Mouse (Mus musculus) hindbrain, embryonic 16.5 days (tissue): ENCODE results near the gene Dhcr24. TPM values are rescaled to one million over a fixed set of nuclear protein-coding genes. Genes with fewer than 3 reads are reported as not detected.
A peak's percentile ranks its signal among the peaks of the same experiment; 100 is the strongest.

Source experiments
- ATAC-seq: fragments of 200-750 bp; cut with Nextera tagmentation; 2 replicates; pipeline ENCODE4 v1.8.0; 2017; ENCODE audit warnings: moderate TSS enrichment, moderate library complexity
- H3K27ac ChIP-seq: fragments of 300-500 bp; sonication (generic); 2 replicates; pipeline ENCODE4 v1.5.1; 2014; ENCODE audit warnings: low read depth, mild to moderate bottlenecking, control low read depth, low read length, moderate library complexity
- H3K27me3 ChIP-seq: fragments of 300-500 bp; sonication (generic); replicated peaks from 2 replicates; pipeline ENCODE4 v1.6.1; 2014; ENCODE audit warnings: low read length; ENCODE audit not compliant: control insufficient read depth, insufficient read depth
- H3K36me3 ChIP-seq: fragments of 300-500 bp; sonication (generic); 2 replicates; pipeline ENCODE4 v1.6.1; 2014; ENCODE audit warnings: mild to moderate bottlenecking, low read length, moderate library complexity, mixed read lengths; ENCODE audit not compliant: control insufficient read depth, insufficient read depth
- H3K4me1 ChIP-seq: fragments of 300-500 bp; sonication (generic); 2 replicates; pipeline ENCODE4 v1.6.1; 2014; ENCODE audit warnings: low read depth, low read length; ENCODE audit not compliant: control insufficient read depth, insufficient read depth
- H3K4me2 ChIP-seq: fragments of 300-500 bp; sonication (generic); 2 replicates; pipeline ENCODE4 v1.6.1; 2014; ENCODE audit warnings: mild to moderate bottlenecking, low read length, control low read depth, moderate library complexity
- H3K4me3 ChIP-seq: fragments of 300-500 bp; sonication (generic); 2 replicates; pipeline ENCODE4 v1.5.1; 2014; ENCODE audit warnings: mild to moderate bottlenecking, low read length, control low read depth, moderate library complexity
- H3K9ac ChIP-seq: fragments of 300-500 bp; sonication (generic); 2 replicates; pipeline ENCODE4 v1.6.1; 2014; ENCODE audit warnings: low read depth, mild to moderate bottlenecking, control low read depth, low read length, moderate library complexity
- H3K9me3 ChIP-seq: fragments of 300-500 bp; sonication (generic); 2 replicates; pipeline ENCODE4 v1.6.1; 2014; ENCODE audit warnings: mild to moderate bottlenecking, low read length, moderate library complexity; ENCODE audit not compliant: control insufficient read depth
- WGBS: fragments of 180-500 bp; shearing (Covaris S2); extraction: QIAGEN DNeasy Blood & Tissue Kit; methylation state at CpG from one replicate; pipeline ENCODE4 v1.1.7; 2014; 5-methylcytosine and 5-hydroxymethylcytosine counted together
- polyA plus RNA-seq: library from polyadenylated mRNA; unstranded; fragments of >200 nt; fragmentation: Nextera tagmentation; extraction: Ambion mirVana; gene quantifications from 2 replicates; pipeline ENCODE4 v1.2.1, GENCODE M21; 2015

Gene Dhcr24
- 4.0 and 5.3 TPM in 2 replicates for polyA plus RNA-seq

DNA sequence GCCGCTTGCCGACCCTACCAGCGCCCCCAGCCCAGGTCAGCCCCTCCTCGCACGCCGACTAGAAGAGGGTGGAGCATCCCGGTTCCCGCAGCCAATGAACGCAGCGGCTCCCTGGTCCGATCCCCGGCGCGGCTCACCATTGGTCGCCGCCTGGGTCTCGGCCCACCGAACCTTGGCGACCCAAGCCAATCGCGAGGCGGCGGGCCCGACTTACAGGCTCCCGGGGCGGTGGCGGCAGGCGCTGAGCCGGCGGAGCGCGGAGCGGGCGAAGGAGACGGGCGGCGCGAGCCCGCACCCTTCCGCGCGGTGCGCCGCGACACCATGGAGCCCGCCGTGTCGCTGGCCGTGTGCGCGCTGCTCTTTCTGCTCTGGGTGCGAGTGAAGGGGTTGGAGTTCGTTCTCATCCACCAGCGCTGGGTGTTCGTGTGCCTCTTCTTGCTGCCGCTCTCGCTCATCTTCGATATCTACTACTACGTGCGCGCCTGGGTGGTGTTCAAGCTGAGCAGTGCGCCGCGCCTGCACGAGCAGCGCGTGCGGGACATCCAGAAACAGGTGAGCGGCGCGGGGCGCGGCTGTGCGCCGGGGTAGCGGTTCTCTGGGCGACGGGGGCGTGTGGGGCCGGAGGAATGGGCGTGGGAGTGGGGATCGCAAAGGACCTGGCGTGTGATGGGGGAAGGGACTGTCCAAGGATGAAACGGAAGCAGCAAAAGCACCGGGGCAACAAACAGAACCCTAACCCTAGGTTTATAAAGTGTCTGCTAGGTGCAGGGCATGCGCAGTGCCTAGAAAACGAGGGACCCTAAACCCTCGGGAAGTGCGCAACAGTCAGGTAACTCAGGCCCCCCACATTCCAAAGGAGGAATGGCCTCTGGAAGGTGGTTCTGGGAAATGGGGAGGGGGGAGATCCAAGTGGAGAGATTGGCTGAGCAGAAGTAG is at the start of gene Dhcr24:
TSS of gene Dhcr24 (plus strand) at position 193 of the 936 bp plus-strand sequence.
- Histone ChIP-seq H3K4me1 (peaks cover 32% of the 10 kb centered on the region), H3K27ac (peak within 1 kb of the TSS; percentile 91), H3K4me3 (peak within 1 kb of the TSS; percentile 96), H3K36me3 (peaks cover 5% of the 10 kb centered on the region), H3K4me2 (peak within 1 kb of the TSS; percentile 94), H3K9me3 (no peaks in the 10 kb centered on the region), H3K27me3 (no peaks in the 10 kb centered on the region), H3K9ac (peak within 1 kb of the TSS; percentile 83)
- WGBS: under 1% methylated on average over 86 of the region's 89 CpGs
- peak; percentile 98 for ATAC-seq

- no peaks in the 10 kb centered on the region for H3K36me3 ChIP-seq
- WGBS: 80% methylated on average over 6 of the region's 6 CpGs
- H3K27me3 ChIP-seq: no peaks in the 10 kb centered on the region
- H3K4me2 ChIP-seq: no peak overlapping the region
- H3K9me3 ChIP-seq: no peaks in the 10 kb centered on the region
- no peaks in the 10 kb centered on the region for H3K4me1 ChIP-seq
- no peak overlapping the region for H3K27ac ChIP-seq
- H3K9ac ChIP-seq: no peak overlapping the region
- H3K4me3 ChIP-seq: no peak overlapping the region
- no peak for ATAC-seq
Measured at GRCm38 (mm10) chr4:106514606-106515005, 46.2 kb upstream of the Dhcr24 start.

- no peak for ATAC-seq
- no peak overlapping the region for H3K4me2 ChIP-seq
- H3K27me3 ChIP-seq: no peaks in the 10 kb centered on the region
- no peaks in the 10 kb centered on the region for H3K9me3 ChIP-seq
- 69% methylated on average over 3 of the region's 3 CpGs for WGBS
- H3K27ac ChIP-seq: no peak overlapping the region
- H3K36me3 ChIP-seq: no peaks in the 10 kb centered on the region
- no peak overlapping the region for H3K9ac ChIP-seq
- no peak overlapping the region for H3K4me3 ChIP-seq
- no peaks in the 10 kb centered on the region for H3K4me1 ChIP-seq
Measured at GRCm38 (mm10) chr4:106522547-106522946, 38.3 kb upstream of the Dhcr24 start.

DNA sequence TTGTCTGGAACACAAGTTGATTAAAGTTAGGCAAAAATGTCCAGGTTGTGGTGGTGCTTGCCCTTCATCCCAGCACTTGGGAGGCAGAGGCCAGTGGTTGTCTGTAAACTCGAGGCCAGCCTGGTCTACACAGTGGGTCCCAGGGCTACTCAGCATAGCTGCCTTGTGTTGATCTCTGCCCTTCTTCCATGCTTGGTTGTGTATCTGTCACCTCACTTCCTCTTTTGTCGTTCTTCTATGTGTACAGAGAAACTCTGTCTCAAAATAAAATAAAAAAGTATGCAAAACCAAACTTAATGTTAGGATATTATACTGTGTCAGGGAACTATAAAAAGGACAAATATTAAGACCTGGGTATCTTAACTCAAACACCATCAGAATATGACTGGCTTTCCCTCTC is 36.7 kb upstream of the Dhcr24 start:
- no peak overlapping the region for H3K27ac ChIP-seq
- 83% methylated on average over 2 of the region's 2 CpGs for WGBS
- no peak overlapping the region for H3K4me3 ChIP-seq
- ATAC-seq: no peak
- H3K27me3 ChIP-seq: no peaks in the 10 kb centered on the region
- H3K36me3 ChIP-seq: no peaks in the 10 kb centered on the region
- H3K4me2 ChIP-seq: no peak overlapping the region
- no peaks in the 10 kb centered on the region for H3K9me3 ChIP-seq
- no peaks in the 10 kb centered on the region for H3K4me1 ChIP-seq
- H3K9ac ChIP-seq: no peak overlapping the region

DNA sequence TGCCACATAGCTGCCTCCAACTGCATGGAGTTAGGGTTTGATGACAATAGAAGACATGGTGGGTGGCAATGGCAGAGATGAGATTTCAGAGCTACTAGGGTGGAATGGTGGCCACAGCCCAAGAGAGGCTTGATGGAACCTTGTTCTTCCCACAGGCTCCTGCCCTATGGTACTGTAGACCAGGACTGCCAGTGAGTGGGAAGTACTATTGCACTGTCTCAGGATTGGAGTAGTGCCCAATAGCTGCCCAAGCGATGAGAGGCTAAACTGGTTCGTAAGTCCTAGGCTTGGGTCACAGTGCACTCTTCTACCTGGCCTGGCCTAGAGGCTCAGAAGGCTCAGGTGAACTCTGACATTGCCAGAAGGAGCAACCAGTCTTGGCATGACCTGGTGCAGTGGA is 35.8 kb upstream of the Dhcr24 start:
- Histone ChIP-seq H3K27ac (no peak overlapping the region), H3K9me3 (no peaks in the 10 kb centered on the region), H3K36me3 (no peaks in the 10 kb centered on the region), H3K4me1 (peaks cover 3% of the 10 kb centered on the region), H3K9ac (no peak overlapping the region), H3K4me3 (no peak overlapping the region), H3K27me3 (no peaks in the 10 kb centered on the region), H3K4me2 (no peak overlapping the region)
- no peak for ATAC-seq
- 81% methylated on average over 2 of the region's 2 CpGs for WGBS

- Histone ChIP-seq H3K27me3 (no peaks in the 10 kb centered on the region), H3K27ac (no peak overlapping the region), H3K4me1 (peaks cover 3% of the 10 kb centered on the region), H3K9ac (no peak overlapping the region), H3K4me3 (no peak overlapping the region), H3K4me2 (no peak overlapping the region), H3K36me3 (no peaks in the 10 kb centered on the region), H3K9me3 (no peaks in the 10 kb centered on the region)
- ATAC-seq: no peak
- 73% methylated on average over 7 of the region's 7 CpGs for WGBS
Measured at GRCm38 (mm10) chr4:106527856-106528547, 32.8 kb upstream of the Dhcr24 start.

- peaks cover 3% of the 10 kb centered on the region for H3K4me1 ChIP-seq
- peak overlapping the region; percentile 25; the same call in 1 of the 2 replicates for H3K27ac ChIP-seq
- 11% methylated on average over 16 of the region's 17 CpGs for WGBS
- H3K27me3 ChIP-seq: no peaks in the 10 kb centered on the region
- H3K9ac ChIP-seq: 0 out of 2 replicates have a peak overlapping the region, but pooled peaks have one; percentile 20
- no peaks in the 10 kb centered on the region for H3K9me3 ChIP-seq
- H3K4me2 ChIP-seq: peak overlapping the region; percentile 54
- peak overlapping the region; percentile 25 for H3K4me3 ChIP-seq
- peak; percentile 94 for ATAC-seq
- H3K36me3 ChIP-seq: no peaks in the 10 kb centered on the region
Measured at GRCm38 (mm10) chr4:106529375-106530112, 31.3 kb upstream of the Dhcr24 start.

DNA sequence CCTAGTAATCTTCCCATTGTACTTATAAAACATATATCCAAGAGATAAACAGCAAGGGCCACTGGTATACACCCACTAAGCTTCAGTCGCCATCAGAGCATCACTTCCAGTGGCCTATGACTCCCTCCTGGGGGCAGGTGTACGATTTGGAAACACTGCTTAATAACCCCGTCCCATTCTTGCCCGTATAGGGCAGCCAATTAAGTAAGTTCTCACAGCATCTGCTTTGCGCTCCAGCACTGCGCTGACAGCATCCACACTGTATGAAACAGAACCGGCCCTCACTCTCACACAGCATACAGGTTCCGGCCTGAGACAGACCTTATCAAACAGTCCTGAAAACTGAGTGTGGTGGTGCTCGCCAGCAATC is 30.7 kb upstream of the Dhcr24 start:
- Histone ChIP-seq H3K36me3 (no peaks in the 10 kb centered on the region), H3K27ac (no peak overlapping the region), H3K9ac (no peak overlapping the region), H3K27me3 (no peaks in the 10 kb centered on the region), H3K4me2 (no peak overlapping the region), H3K9me3 (no peaks in the 10 kb centered on the region), H3K4me3 (no peak overlapping the region), H3K4me1 (peaks cover 3% of the 10 kb centered on the region)
- peak; percentile 46 for ATAC-seq
- 64% methylated on average over 9 of the region's 9 CpGs for WGBS
